Mouse (Mus musculus) liver, embryonic 11.5 days (tissue): Measurements from ENCODE around the gene Adgrl3. TPM values are rescaled to one million over a fixed set of nuclear protein-coding genes. Genes with fewer than 3 reads are reported as not detected.

Source experiments
- ATAC-seq: fragments of 200-750 bp; cut with Nextera tagmentation; replicated peaks from 2 replicates; pipeline ENCODE4 v1.8.0; 2017; ENCODE audit warnings: moderate number of reproducible peaks, mild to moderate bottlenecking, moderate TSS enrichment, moderate library complexity; ENCODE audit not compliant: low FRiP score
- DNase-seq: peaks from one replicate; pipeline ENCODE4 v3.0.0-alpha.2; 2017; ENCODE audit warnings: low spot score
- H3K27ac ChIP-seq: fragments of 300-500 bp; sonication (generic); 2 replicates; pipeline ENCODE4 v1.5.1; 2014; ENCODE audit warnings: mild to moderate bottlenecking, low read depth, low read length, control low read depth
- H3K27me3 ChIP-seq: fragments of 300-500 bp; sonication (generic); replicated peaks from 2 replicates; pipeline ENCODE4 v1.6.1; 2014; ENCODE audit warnings: low read length, mixed read lengths; ENCODE audit not compliant: control insufficient read depth, insufficient read depth
- H3K36me3 ChIP-seq: fragments of 300-500 bp; sonication (generic); 2 replicates; pipeline ENCODE4 v1.6.1; 2014; ENCODE audit warnings: mild to moderate bottlenecking, low read length, moderate library complexity, mixed read lengths; ENCODE audit not compliant: control insufficient read depth, insufficient read depth
- H3K4me1 ChIP-seq: fragments of 300-500 bp; sonication (generic); replicated peaks from 2 replicates; pipeline ENCODE4 v1.6.1; 2014; ENCODE audit warnings: low read length, mixed read lengths; ENCODE audit not compliant: control insufficient read depth, insufficient read depth
- H3K4me2 ChIP-seq: fragments of 300-500 bp; sonication (generic); 2 replicates; pipeline ENCODE4 v1.6.1; 2014; ENCODE audit warnings: mild to moderate bottlenecking, control low read depth, moderate library complexity
- H3K4me3 ChIP-seq: fragments of 300-500 bp; sonication (generic); 2 replicates; pipeline ENCODE4 v1.5.1; 2014; ENCODE audit warnings: low read depth, low read length, control low read depth
- H3K9ac ChIP-seq: fragments of 300-500 bp; sonication (generic); 2 replicates; pipeline ENCODE4 v1.6.1; 2014; ENCODE audit warnings: low read depth, low read length, control low read depth
- H3K9me3 ChIP-seq: fragments of 300-500 bp; sonication (generic); 2 replicates; pipeline ENCODE4 v1.6.1; 2016; ENCODE audit warnings: low read length, inconsistent platforms, mixed read lengths; ENCODE audit not compliant: control insufficient read depth
- WGBS: fragments of 180-500 bp; shearing (Covaris S2); extraction: QIAGEN DNeasy Blood & Tissue Kit; methylation state at CpG from one replicate; pipeline ENCODE4 v1.1.7; 2014; 5-methylcytosine and 5-hydroxymethylcytosine counted together
- polyA plus RNA-seq: library from polyadenylated mRNA; unstranded; fragments of >200 nt; fragmentation: Nextera tagmentation; extraction: Ambion mirVana; gene quantifications from 2 replicates; pipeline ENCODE4 v1.2.1, GENCODE M21; 2014

Gene Adgrl3
- polyA plus RNA-seq, 1 experiment from 2014 or later: 9.1 TPM

GRCm38 (mm10) chr5:81345436-81346131 is 325.6 kb downstream of the Adgrl3 start:
- H3K9ac ChIP-seq: no peak overlapping the region
- no peaks in the 10 kb centered on the region for H3K4me1 ChIP-seq
- ATAC-seq: no peak
- H3K36me3 ChIP-seq: no peaks in the 10 kb centered on the region
- no peak overlapping the region for H3K4me3 ChIP-seq
- no peak overlapping the region for H3K4me2 ChIP-seq
- H3K27ac ChIP-seq: no peak overlapping the region
- 75% methylated on average over 9 of the region's 9 CpGs for WGBS
- no peaks in the 10 kb centered on the region for H3K9me3 ChIP-seq
- H3K27me3 ChIP-seq: no peaks in the 10 kb centered on the region
- no peak for DNase-seq

DNA sequence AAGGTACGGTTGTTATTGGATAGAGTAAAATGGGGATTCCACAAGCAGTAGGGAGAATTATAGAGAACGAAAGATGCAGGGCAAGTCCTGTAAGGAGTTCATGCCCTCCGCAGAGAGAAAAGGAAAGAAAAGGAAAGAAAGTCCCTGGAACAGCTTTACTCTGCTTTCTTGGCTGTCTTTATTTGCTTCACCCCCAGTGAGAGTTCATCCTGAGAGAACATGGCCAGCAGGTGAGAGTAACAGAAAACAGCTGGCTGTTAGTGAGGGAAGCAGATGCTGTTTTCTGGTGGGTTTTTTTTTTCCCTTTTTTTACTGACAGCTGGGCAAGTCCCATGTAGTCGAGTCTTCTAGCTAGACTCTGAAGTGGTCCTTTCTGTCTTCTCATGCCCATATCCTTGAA is 327.6 kb downstream of the Adgrl3 start:
- DNase-seq (no peak), ATAC-seq (no peak)
- 69% methylated on average over 4 of the region's 4 CpGs for WGBS

DNA sequence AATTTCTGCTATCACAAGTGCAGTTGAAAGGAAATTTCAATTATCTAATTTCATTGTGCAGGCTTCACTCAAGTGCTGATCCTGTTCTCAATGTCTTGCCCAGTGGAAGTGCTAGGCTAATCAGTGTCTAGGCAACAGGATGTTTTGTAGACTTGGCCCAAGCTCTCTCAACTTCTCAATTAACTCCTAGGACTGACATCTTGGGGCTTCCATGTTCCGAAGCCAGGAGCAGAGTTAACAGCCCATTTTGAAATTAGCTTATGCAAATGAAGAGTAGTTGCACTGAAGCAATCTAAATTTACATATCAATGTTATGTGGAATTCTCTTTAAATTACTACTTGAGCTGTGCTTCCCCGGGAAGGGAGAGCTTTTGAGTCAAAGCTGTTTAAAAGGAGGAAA is 339.6 kb downstream of the Adgrl3 start:
- 61% methylated on average over 2 of the region's 2 CpGs for WGBS
- DNase-seq (no peak), ATAC-seq (no peak)
- Histone ChIP-seq H3K4me1 (no peaks in the 10 kb centered on the region), H3K36me3 (no peaks in the 10 kb centered on the region), H3K27me3 (no peaks in the 10 kb centered on the region), H3K9ac (no peak overlapping the region), H3K9me3 (no peaks in the 10 kb centered on the region), H3K4me2 (no peak overlapping the region), H3K27ac (no peak overlapping the region), H3K4me3 (no peak overlapping the region)

More for the DNA sequence above, 327.6 kb downstream of the Adgrl3 start:
- Histone ChIP-seq H3K27me3 (no peaks in the 10 kb centered on the region), H3K9ac (no peak overlapping the region), H3K36me3 (no peaks in the 10 kb centered on the region), H3K9me3 (no peaks in the 10 kb centered on the region), H3K27ac (no peak overlapping the region), H3K4me2 (no peak overlapping the region), H3K4me3 (no peak overlapping the region), H3K4me1 (no peaks in the 10 kb centered on the region)

DNA sequence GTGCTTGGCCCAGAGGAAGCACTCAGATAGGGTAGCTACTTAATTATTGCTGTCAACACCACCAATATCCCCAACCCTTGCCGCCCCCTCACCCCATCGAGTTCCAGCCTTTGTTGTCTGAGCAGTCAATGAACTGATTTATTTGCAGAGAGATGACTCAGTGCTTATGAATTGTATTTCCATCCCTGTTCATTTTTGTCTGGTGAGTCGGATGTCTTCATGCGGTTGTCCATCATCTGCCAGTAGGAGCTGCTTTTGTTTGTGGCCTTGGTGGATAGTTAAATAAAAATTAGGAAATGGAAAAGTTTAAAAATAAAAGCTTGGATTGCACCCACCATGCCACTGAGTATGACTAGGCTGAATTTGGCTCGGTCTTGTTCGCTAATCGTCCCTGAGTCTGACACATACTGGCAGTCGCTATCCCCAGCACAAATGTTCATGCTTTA is 344.3 kb downstream of the Adgrl3 start:
- 87% methylated on average over 8 of the region's 8 CpGs for WGBS
- no peak overlapping the region for H3K4me3 ChIP-seq
- H3K4me2 ChIP-seq: no peak overlapping the region
- ATAC-seq: no peak
- DNase-seq: no peak
- no peak overlapping the region for H3K27ac ChIP-seq
- no peaks in the 10 kb centered on the region for H3K9me3 ChIP-seq
- no peak overlapping the region for H3K9ac ChIP-seq
- H3K36me3 ChIP-seq: no peaks in the 10 kb centered on the region
- no peaks in the 10 kb centered on the region for H3K4me1 ChIP-seq
- H3K27me3 ChIP-seq: no peaks in the 10 kb centered on the region

DNA sequence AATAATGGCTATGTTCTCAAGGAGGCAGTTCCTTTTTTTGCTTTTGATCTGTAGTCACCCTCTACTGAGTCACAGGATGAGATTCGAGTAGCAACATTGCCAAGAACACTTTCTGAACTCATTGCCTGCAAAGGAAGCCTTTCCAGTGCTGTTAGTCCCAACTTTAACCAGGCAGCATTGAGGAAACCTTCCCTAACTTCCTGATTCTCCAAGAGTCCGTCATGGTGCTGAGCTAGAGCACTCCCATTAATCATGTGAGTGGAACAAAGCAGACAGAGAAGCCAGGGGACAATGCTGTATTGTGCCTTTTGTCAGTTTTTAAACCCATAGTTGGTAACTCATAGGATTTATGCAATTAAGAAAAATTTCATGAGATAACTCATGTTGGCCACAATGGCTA is 345.3 kb downstream of the Adgrl3 start:
- no peak for DNase-seq
- Histone ChIP-seq H3K4me2 (no peak overlapping the region), H3K9ac (no peak overlapping the region), H3K9me3 (no peaks in the 10 kb centered on the region), H3K4me1 (no peaks in the 10 kb centered on the region), H3K27me3 (no peaks in the 10 kb centered on the region), H3K4me3 (no peak overlapping the region), H3K36me3 (no peaks in the 10 kb centered on the region), H3K27ac (no peak overlapping the region)
- no peak for ATAC-seq
- WGBS: 62% methylated on average over 2 of the region's 2 CpGs

- ATAC-seq (no peak), DNase-seq (no peak)
- H3K9ac ChIP-seq: no peak overlapping the region
- no peaks in the 10 kb centered on the region for H3K4me1 ChIP-seq
- H3K27me3 ChIP-seq: no peaks in the 10 kb centered on the region
- WGBS: 86% methylated on average over 10 of the region's 10 CpGs
- no peaks in the 10 kb centered on the region for H3K36me3 ChIP-seq
- no peak overlapping the region for H3K4me2 ChIP-seq
- no peak overlapping the region for H3K4me3 ChIP-seq
- no peak overlapping the region for H3K27ac ChIP-seq
- no peaks in the 10 kb centered on the region for H3K9me3 ChIP-seq
Measured at GRCm38 (mm10) chr5:81370126-81370850, 350.4 kb downstream of the Adgrl3 start.

DNA sequence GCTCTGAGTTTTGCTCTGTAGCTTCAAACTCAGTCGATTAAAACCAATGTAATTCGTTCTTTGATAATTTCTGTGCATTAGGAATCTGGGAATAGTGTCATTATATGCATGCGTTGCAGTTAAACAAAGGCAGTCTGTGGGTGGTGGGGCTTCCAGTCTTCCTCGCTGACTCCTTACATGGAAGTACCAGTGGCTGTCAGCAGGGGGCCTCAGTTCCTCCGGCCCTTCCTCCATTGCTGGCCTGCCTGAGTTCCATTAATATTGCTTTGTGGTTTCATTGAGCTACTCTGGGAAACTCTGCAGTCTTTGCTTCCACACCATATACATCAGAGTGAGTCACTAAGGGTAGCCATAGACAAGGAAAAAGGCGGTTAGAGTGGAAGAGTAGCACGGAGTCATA is 356.1 kb downstream of the Adgrl3 start:
- DNase-seq: no peak
- no peak for ATAC-seq
- 87% methylated on average over 7 of the region's 7 CpGs for WGBS
- H3K27ac ChIP-seq: no peak overlapping the region
- no peaks in the 10 kb centered on the region for H3K4me1 ChIP-seq
- H3K27me3 ChIP-seq: no peaks in the 10 kb centered on the region
- no peaks in the 10 kb centered on the region for H3K36me3 ChIP-seq
- no peaks in the 10 kb centered on the region for H3K9me3 ChIP-seq
- H3K4me3 ChIP-seq: no peak overlapping the region
- H3K9ac ChIP-seq: no peak overlapping the region
- H3K4me2 ChIP-seq: no peak overlapping the region

- ATAC-seq: no peak
- WGBS: 79% methylated on average over 1 of the region's 1 CpGs
- no peak overlapping the region for H3K27ac ChIP-seq
- no peaks in the 10 kb centered on the region for H3K9me3 ChIP-seq
- no peak overlapping the region for H3K4me3 ChIP-seq
- DNase-seq: no peak
- no peaks in the 10 kb centered on the region for H3K36me3 ChIP-seq
- H3K9ac ChIP-seq: no peak overlapping the region
- no peak overlapping the region for H3K4me2 ChIP-seq
- no peaks in the 10 kb centered on the region for H3K4me1 ChIP-seq
- H3K27me3 ChIP-seq: no peaks in the 10 kb centered on the region
Measured at GRCm38 (mm10) chr5:81405582-81406143, 385.7 kb downstream of the Adgrl3 start.
